Mouse (Mus musculus) ES-CJ7 (cell line): ENCODE data around the gene Pfn1.
A peak's percentile ranks its signal among the peaks of the same experiment; 100 is the strongest.

Experiments used
- DNase-seq: peaks from one replicate; pipeline ENCODE4 v3.0.0; 2011; ENCODE audit warnings: low read depth, low spot score

Gene Pfn1

DNA sequence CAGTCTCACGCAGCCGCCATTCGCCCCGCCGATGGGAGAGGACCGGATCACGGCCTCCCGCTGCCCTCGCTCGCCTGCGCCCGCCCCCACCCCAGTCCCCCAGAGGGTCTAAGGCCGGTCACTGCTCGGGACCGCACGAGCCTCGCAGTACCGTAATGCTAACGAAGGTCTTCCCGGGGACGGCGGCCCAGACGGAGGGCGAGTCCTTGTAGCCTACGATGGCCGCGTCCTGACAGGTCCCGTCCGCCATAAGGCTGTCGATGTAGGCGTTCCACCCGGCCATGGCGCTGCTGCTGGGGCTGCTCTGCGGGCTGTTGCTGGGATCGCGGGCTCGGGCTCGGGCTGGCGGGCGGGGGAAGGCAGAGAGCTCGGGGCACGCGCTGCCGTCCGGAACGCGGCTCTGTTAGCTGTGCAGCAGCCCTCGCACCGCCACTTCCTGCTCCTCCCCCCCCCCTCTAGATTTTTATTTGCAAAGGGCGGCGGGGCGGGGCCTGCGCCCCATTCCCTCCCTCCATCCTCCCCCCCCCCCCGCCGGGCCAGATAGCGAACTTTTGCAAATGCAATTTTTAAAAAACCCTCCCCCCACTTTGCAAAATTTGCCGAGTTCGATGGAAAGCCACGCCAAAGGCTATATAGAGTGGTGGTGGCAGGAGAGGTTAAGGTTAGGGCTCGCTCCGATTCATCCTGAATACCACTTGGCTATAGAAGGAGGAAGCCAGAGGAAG, at the start of gene Pfn1:
Gene Pfn1 (minus strand): TSS at position 447 of the 725 bp plus-strand sequence.
- peak; percentile 79 for DNase-seq

DNA sequence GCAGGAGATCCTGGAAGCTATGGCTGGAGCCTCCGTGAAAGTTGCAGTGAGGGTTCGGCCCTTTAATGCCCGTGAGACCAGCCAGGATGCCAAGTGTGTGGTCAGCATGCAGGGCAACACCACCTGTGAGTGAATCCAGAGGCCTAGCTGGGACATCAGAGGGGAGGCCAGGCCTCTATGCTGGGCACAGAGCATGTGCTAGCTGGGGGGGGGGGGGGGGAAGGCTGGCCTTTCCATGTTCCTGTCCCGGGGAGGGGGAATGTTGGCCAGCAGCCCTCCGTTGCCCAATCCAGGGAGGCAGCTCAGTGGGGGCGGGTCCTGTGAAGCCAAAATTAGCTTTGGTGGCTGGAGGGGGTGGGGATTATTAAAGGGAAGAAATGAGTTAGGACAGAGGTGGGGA, 48.3 kb upstream of the Pfn1 start:
- no peak for DNase-seq

DNA sequence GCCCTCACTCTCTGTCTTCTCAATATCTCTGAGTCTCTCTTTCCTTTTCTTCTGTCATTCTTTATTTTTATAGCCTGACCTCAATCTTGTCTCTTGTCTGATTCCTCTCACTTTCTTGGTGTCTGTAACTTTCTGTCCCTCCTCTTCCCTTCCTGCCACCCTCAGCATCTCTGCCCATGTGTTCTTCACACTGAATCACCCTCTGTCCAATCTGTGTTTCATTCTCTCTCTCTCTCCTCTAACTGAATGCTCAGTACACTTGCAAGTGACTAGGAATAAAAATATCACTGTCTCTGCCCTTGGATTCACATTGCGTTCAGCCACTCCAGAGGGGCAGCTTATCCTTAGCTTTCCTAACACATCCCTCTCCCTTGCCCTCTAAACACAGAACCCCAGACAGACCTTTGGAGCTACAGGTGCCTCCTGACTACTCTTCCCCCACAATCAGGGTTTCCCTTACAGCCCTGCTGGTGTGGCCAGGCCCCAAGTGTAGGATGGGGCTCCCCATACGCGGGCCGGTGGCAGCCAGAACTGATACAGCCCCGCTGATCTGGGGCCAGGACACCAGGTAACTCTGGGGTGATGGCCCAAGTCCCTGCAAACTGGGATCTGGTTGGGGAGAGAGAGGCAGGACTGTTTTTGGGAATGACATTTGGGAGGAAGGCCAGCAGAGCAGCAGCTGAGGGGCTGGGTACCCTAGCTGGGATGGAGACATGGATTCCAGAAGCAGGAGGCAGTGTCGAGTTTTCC, 47.7 kb upstream of the Pfn1 start:
- no peak for DNase-seq

DNA sequence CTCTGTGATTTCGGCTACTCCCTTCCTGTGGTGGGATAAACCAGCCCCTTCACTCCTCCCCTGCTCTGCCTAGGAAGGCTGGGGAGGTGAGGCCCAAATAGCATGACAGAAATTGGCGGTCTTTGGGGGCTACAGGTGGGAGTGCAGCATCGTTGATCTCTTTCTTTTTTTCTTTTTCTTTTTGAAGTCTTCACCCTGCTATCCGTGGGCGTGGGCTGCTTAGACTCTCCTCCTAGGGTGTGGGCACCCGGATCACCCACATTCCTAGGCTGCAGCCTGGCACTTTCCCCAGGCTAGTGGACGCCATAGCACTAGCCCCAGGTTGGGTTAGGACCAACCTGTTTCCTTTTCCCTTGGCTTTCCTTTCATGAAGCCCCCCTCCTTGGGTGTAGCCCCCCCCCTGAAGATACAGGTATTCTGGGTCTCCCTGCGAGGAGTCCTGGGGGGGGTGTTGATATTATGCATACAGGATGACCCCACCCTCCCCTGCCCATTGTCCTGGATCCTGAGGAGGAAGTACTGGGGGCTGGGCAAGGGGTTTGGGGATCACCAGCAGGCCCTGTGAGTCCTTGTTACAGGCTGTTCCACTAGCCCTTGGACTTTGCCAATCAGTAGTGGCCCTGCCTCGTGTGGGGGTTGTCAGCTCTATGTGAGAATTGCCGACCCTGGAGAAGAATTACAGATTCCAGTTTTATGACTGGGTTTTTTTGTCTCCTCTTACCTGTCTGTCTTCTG, 46.9 kb upstream of the Pfn1 start:
- DNase-seq, result no peak

DNA sequence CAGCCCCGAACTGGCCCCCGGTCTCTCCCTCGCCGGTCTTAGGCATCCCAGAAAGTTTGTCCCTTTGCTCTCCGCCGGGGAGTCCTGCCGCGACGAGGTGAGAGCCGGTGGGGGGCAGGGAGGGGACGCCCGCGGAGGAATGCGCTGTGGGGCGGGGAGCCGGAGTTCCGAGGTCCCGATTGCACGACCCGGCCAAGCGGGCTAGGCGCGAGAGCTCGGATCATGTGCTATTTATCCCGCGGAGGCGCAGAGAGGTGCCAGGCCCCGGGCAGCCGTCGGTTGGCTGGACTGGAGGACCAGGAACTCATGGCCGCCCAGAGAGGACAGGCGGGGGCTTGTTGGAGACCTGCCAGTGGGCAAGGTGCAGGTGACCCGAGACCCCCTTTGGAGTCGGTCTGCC, 46.2 kb upstream of the Pfn1 start:
- DNase-seq, result peak; percentile 40

DNA sequence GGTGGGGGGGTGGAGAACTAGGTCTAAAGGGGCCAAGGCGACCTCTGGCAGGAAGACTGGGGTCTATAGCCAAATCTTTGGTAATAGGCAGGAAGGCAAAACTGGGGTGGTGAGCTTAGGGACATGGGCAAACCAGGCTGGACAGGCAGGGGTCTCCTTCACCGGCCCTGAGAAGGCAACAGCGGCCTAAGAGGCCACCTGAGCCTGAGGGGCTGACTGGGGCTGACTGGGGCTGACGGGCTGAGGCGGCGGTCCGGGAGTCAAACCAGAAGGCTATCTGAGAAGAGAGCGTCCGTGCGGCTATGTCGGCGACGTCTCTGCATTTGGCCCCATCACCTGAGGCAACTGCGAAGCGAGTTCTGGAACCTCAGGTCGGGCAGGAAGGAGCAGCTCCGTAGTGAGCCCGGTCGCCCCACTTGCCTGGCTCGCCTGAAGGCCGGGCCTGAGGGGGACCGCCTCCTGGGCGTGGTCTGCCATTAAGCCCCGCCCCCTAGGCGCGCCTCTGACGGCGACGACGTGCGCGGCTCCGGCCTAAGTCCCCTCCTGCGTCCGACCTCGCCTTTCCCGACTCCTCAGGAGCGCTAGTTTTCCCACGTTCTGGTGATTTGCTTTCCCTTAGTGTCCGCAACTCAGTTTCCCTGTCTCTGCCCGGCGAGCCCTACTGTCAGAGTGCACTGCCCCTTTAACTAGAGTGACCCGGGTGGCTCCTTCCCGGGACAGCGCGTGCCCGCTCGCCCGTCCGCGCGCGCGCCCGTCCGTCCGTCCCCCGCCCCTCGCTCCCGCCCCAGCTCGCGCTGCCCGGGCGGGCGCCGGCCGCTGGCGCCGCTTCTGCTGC, 45.5 kb upstream of the Pfn1 start, which contains the start of the genes Inca1 and Kif1c:
Gene Inca1 (minus strand): TSS at position 434 of the 835 bp plus-strand sequence.
Gene Kif1c (plus strand): TSS at position 827 of the 835 bp plus-strand sequence.
- peak; percentile 95 for DNase-seq

DNA sequence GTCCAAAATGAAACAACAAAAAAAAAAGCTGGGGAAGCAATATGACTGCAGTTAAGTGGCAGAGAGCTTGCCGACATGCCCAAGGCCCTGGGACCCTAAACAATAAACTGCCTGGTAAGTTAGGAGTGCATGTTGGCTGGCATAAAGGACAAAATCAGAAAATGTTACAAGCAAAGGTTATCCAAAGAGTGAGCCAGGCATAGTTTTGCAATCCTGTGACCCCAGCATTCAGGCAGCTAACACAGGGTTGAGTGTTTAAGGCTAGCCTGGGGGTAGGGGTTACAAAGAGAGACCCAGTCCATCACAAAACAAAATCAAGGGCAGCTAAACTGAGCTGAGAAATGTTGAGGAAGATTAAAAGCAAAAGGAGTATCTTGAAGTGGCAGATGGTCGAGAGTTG, 44.6 kb upstream of the Pfn1 start:
- DNase-seq, result no peak

DNA sequence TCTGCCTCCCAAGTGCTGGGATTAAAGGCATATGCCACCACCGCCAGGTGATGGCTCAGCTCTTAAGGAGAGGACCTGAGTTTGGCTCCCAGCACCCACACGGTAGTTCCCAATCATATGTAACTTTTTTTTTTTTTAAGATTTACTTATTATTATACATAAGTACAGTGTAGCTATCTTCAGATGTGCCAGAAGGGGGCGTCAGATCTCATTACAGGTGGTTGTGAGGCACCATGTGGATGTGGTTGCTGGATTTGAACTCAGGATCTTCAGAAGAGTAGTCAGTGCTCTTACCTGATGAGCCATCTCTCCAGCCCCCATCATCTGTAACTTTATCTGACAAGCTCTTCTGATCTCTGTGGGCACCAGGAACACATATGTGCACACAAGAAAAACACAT, 42.9 kb upstream of the Pfn1 start:
- DNase-seq, result no peak

DNA sequence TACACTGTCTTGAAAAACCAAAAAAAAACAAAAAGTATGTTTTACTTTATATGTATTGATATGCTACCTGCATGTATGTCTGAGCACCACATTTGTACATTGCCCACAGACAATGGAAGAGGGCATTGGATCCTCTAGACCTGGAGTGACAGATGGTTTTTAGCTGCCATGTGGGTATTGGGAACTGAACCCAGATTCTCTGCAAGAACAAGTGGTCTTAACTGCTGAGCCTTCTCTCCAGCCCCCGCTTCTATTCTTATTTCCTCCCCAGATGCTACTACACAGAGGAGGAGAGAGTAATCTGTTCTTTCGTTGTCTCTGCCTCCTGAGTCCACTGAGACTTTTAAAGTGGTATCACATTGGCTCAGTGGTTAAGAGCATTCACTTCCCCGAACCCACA, 39.1 kb upstream of the Pfn1 start:
- DNase-seq, result no peak

DNA sequence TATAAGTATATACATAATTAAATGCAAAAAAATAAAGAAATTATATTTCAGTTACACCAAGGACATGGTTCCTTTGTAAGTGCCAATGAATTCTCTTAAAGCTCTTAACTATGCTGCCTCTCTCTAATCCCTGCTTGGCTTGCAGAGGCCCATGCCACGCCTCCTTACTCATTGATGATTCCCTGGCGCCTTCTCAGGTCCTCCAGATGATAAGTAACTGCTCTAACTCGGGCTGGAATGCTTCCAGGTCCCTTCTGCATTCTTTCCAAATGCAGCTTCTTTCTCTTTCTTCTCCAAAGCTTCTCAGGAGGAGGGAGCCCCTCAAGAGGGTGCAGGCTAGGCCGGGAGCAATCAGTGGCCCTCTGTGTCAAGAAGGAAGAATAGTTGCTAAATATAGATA, 35.1 kb upstream of the Pfn1 start:
- DNase-seq, result no peak

DNA sequence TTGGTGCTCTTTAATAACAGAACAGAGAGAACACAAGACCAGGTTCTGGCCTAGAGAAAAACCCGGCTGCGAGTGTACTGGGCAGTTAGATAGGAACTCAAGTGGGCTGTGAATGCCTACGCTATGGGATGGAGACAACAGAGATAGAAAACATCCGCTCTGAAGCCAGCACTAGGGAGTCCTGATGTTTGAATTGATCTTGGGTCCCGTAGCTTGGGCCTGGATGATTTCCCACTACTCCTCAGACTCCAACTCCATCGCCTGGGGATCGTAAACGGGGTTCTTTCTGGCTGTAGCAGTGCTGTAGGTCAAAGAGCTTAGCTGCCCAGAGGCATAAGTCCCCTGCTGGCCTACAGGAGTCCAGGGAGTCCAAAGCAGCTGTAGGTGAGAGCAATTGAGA, 33.9 kb upstream of the Pfn1 start:
- DNase-seq, result no peak

DNA sequence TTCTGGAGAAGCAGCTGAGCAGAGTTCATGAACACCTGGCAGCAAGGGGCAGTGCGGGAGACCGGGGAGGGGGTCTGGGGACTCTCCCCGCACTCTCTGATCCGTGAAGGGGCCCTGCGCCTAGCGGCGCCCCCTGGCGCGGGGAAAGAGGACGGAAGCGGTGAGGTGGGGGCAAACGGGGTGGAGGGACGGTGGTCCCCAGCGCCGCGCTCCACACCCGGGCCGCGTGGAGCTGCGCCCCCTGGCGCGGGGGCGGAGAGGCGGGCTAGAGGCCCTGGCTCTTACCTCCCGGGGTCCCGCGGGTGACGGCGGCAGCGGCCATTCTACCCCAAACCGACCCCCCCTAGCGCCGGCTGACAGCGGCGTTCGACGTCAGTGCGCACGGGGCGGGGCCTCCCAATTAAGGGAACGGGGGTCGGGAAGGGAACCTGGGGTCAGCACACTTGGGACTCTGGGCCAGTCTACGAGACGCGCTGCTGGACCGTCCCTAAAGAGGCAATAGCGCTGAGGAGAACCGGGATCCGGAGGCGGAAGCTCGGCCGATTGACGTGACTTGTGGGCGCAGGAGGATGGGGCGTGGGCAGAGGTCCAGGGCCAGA, 33.3 kb upstream of the Pfn1 start, which contains the start of gene Camta2:
Gene Camta2 (minus strand): TSS at position 505 of the 599 bp plus-strand sequence.
- DNase-seq, result peak; percentile 68

DNA sequence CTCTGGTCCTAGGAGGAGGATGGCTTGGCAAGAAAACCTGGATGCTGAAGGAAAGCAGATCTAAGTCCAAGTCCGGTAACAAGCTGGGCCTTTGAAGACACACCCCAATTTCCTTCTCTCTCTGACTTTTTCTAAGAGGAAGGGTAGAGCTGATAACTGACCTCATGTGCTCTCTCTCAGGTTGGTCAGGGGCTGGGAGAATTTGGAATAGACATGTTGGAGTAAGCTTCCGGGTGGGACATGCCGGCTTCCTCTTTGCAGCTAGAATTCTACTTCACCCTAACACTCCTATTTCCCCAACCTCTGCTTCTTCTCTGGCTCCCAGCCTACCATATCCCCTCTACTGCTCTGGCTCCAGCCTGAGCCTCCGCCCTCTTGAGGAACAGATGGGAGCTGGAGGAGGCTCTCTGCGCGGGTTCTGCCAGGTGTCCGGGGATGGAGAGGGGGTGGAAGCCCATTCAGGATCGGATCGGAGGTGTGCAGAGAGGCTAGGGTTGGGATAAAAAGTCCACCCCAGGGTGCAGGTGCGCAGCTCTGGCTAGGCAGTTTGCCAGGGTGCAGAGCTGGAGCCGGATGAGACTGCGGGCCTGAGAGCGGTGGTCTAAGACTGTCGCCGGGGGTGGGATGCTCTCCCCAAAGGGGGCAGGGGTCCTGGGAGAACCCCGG, 32.6 kb upstream of the Pfn1 start:
- DNase-seq, result peak; percentile 60

DNA sequence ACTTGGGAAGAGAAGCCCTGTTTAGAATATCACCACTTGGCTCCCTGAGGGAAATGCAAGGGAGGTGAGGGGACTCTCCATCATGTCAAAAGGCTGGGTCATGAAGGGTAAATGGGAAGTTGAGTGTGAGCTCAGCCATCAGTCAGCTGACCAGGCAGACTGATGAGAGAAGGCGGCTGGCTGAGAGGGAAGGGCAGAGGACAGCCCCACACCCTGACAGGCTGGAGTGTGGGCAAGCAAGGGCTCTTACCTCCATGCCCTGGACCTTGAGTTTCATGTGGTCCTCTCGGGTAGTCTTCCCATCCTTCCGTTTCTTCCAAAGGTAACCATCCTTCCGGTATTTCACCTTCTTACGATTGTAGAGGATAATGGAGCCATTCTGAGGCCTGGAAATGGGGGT, 29.2 kb upstream of the Pfn1 start:
- DNase-seq, result no peak

DNA sequence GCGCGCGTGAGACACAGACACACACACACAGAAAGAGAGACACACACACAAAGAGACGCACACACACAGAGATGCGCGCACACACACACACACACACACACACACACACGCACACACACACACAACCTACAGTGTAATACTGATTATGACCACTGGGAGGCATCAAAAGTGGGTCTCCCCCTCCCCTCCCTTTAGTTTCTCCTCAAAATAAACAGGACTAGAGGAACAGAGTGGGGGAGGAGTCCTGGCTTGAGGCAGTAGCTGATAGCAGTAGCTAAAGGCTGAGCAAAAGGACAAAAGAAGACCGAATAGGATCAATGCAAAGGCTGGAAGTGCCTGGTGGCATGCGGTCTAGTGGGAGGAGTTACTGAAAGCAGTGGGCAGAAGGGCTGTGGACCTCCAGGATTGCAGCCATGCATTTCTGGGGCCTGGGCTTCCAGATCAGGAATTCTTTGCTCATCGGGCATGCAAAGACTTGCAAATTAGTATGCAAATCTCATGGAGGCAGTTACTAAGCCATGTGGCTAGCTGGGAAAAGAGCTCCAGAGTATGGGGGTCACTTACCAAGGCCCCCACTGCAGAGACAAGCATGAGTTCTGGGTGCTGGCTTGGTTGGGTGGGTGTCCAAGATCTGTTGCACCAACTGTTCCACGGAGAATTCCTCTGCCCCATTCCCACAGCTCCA, 27.6 kb upstream of the Pfn1 start:
- DNase-seq, result peak; percentile 93

DNA sequence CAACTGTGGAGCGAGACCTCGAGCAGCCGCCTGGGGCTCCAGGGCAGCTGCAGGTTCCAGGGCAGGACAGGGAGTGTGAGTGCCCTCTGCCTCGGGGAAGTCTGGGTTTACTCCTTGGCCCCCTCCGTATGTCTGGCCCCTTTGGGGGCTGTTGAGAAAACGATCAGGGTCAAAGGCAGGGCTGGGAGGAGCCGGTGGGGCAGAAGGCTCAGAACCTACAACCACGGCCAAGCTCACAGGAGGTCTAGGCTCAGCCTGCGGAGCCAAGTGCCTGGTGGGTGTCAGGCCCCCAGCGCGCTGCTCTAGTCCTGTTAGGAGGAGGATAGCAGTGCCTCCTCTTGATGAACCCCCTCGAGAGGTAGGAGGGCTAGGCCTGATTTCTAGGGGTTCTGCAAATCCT, 26.7 kb upstream of the Pfn1 start:
- DNase-seq, result no peak

DNA sequence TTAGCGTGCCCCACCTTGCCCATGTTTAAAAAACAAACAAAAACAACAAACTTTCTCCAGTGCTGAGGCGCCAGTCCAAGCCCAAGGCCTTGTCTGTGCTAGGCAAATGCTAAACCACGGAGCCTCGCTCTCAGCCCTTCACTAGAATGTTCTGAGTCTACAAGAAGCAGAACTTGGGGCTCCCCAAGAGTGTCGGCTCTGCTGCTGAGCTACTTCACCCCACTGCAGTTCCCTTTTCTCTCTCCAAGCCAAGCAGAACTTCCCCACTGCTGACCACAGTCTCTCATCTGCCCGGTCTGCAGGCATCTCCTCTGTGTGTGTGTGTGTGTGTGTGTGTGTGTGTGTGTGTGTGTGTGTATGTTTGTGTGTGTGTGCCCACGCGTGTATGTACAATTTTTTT, 25.4 kb upstream of the Pfn1 start:
- no peak for DNase-seq

DNA sequence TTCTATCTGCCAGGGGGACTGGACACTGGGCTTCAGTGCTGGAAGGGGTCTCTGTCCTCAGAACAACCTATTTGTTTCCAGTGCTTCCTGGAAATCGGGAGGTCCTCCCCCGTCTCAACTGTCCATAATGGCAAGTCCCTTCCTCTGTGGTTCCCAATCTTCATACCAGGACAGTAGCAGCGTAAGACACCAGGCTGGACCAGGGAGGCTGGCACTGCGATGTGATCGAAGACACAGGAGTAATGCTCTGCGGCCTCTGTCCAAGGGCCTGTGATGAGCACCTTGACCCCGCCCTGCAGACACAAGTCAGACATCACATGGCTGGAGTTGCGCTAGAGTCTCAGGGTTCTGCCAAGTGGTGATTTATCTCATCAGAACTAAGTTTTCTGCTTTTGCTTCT, 24.9 kb upstream of the Pfn1 start:
- DNase-seq, result no peak

DNA sequence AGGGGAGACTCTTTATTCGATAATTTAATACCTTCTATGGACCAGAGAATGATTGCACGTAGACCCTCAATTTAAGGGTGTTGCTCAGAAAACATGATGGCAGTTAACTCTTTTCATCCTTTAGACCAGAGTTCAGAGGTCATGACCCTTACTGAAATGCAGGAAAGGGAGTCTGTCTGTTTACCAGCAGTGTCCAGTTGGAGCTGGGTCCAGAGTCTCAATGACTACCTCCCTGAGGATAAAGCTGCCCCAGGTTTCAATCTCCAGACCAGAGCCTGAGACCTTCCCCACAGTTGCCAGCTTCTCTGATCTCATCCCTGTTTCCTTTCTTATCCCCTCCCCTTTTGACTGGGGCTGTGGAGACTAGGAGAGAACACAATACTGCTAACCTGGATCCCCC, 24.1 kb upstream of the Pfn1 start:
- no peak for DNase-seq

DNA sequence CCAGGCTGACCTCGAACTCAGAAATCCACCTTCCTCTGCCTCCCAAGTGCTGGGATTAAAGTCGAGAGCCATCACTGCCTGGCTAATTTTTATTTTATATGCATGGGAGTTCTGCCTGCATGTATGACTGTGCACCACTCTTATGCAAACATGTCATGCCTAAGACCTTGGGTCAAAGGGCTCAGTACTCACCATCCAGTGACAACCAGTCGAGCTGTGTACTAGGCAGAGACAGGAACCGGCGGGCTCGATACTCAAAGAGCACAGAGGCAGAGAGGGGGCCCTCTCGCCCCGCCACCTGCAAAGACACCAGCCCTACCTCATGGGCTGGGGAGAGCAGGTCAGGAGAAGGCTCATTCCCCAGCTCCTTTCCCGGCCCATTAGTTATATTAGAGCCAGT, 23.6 kb upstream of the Pfn1 start:
- no peak for DNase-seq
